Mouse (Mus musculus) WW6 (cell line): ENCODE results near the gene Vps51.

Experiments used
- DNase-seq: peaks from one replicate; pipeline ENCODE4 v3.0.0-alpha.2; 2013; ENCODE audit warnings: low read depth, low spot score

Vps51 gene

DNA sequence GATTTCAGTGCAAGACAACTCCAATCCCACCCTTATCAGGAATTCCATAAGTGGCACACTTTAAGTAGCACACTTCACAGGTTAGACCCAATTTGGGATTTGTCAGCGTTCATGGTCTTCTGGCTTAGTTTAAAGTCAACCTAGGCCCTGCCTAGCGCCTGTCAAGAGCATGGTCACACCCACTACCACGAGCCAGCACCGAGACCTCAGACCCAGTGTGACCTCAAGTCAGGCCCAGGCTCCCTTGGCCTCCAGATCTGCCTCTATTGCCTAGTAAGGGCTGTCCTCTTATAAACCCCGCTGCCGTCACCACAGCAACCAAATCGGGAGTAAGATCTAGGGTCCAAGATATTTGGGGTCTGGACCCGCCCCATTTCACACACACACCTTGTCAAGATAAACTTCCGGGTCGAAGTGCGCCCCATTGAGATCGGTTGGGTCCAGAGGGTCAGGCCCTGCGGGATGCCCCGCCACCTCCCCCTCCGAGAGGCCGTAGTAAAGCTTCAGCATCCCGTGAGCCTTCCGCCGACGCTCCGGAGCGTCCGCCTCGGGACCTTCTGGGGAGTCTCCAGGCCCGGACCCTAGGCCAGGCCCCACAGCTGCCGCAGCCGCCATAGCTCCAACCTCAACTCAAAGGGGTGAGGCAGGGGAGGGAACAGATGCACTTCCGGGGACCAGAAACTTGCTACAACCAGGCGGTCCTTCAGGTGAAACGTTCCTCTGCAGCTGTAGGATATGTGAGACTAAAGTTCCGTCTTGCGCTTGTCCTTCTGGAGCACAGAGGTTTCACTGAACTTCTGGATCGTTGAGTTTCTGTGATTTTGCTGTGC is at the start of gene Vps51:
TSS of gene Vps51 (minus strand) at position 668 of the 830 bp plus-strand sequence.
- peak; percentile 72 for DNase-seq

DNA sequence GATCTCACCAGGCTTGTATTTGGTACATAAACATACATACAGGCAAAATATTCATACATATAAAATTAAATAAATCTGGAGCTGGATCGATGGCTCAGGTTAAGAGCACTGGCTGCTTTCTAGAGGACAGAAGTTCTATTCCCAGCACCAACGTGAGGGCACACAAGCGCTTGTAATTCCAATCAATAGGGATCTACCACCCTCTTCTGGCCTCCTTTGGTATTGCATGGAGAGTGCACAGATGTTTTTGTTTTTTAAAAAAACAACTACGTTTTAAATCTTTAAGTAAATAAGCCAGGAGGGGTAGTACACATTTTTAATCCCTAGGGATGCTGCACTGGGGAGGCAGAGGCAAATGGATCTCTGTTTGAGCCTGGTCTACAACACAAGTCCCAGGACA is 49.3 kb upstream of the Vps51 start:
- DNase-seq = peak; percentile 34

DNA sequence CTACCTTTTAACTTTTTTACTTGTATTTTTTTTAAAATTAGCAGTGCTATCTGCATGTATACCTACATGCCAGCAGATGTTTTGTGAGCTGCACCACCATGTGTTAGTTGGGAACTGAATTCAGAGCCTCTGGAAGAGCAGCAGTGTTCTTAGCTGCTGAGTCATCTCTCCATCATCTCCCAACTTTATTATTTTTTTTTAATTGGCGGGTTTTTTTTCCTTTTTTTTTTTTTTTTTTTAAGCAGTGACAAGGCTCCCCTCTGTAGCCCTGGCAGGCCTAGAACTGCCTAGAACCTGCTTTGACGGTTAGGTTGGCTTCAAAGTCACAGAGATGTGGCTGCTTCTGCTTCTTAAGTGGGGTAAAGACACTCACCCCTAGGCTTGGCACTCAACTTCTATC is 47.9 kb upstream of the Vps51 start:
- no peak for DNase-seq

GRCm38 (mm10) chr19:6123330-6123729 is 46.3 kb upstream of the Vps51 start:
- no peak for DNase-seq

GRCm38 (mm10) chr19:6121761-6122160 is 44.7 kb upstream of the Vps51 start:
- no peak for DNase-seq

- DNase-seq = no peak
Observed at GRCm38 (mm10) chr19:6118677-6119185, 41.7 kb upstream of the Vps51 start.

DNA sequence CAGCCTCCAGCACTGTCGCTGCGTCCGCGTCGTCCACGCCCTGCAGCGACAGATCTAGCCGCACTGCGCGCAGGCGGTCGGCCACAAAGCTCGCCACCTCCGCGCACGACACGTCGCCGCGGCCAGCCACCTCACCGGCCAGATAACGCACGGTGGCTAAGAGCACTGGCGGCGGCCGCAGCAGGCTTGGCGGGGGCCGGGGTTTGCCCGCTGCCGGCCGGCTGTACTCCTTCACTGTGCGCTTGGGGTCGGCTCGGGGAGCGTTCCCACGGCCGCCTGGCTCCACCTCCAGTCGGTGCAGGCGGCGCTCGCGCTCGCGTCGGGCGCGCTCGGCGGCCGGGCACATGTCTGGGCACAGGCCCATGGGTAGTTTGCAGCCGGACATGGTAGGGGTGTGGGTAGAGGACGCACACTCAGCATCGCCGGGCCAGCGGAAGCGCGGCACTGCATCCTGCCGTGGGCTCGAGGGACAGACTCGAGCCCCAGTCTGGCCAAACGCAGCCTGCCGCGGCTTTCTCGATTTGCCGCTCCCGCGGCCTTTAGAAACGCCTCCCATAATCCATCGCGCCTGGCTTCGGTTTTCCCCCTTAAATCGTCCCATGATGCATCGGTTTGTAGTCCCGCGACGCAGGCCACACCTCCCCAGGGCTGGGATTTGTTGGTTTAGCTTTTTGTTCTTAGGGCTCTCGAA is 41.1 kb upstream of the Vps51 start, which contains the start of gene Sac3d1:
TSS of gene Sac3d1 (minus strand) at position 665 of the 691 bp plus-strand sequence.
- peak; percentile 82 for DNase-seq

- no peak for DNase-seq
Observed at GRCm38 (mm10) chr19:6117346-6117985, 40.4 kb upstream of the Vps51 start.

DNA sequence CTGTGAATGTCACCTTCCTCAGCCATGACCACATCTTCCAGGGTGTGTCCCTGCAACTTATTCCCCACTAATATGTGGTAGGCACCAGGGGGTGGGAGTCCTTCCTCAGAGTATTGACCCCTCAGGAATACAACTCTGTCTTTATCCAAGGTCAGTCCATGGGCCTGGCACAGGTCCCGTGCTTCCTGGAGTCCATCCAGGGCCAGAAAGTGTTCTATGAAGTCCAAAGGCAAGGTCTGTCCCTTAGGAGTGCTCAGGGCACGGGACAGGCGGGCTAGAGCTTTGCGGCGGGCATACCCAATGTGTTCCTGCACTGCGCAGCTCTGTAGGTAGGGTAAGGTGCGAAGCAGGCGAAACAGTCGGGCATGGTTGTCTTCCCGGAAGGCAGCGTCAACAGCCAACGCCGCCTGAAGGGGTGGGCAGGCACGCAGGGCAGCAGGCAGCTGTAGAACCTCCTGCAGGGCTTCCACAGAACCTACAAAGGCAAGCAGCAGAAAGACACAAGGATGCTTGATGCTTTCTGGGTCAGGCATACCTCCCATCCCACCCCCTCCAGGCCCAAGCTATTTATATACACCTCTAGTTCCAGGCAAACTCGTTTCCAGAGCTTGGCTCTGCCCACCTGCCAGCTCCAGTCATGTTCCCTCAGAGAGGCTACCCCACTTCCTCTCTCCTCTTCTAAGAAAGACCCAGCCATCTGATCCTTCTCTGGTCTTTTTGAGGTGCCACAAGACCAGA is 39.3 kb upstream of the Vps51 start:
- DNase-seq = no peak

DNA sequence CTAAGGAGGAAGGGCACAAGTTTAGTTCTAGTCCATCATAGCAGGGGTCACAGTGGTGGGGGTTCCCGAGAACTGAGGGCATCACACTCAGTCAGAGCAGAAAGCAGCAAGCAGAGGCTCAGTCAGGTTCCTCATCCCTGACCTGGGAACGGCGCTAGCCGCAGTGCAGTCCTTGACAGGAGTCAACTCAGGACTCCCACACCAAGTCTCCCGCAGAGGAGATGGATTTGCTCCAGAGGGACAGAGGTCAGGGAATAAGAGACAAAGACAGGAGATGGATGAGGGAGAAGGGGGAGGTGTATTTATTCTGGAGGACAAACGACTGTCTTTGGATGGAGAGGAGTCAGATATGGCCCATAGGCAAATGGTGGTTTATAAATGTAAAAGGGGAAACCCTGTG is 36.1 kb upstream of the Vps51 start:
- DNase-seq = no peak

GRCm38 (mm10) chr19:6105586-6105985 is 28.6 kb upstream of the Vps51 start, which contains the start of gene Naaladl1:
Gene Naaladl1, plus strand, starts transcription at chr19:6105782.
- no peak for DNase-seq

DNA sequence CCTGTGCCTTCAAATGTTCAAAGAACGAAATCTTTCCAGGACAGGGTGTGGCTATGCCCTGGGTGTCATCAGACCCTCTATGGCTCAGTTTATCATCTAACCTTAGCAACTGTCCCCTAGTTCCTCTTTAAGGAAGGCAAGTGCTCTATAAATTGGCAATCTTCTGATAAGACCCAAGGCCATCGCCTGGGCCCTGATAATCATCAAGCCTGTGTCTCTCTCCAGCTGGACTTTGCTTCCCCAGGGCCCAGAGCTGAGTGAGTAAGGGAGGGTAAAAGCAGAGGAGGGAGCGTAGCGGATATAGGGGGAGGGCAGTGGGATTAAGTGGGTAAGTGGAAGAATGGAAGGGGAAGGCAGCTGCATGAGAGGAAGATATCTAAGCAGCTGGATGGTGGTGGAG is 27.4 kb upstream of the Vps51 start:
- no peak for DNase-seq

DNA sequence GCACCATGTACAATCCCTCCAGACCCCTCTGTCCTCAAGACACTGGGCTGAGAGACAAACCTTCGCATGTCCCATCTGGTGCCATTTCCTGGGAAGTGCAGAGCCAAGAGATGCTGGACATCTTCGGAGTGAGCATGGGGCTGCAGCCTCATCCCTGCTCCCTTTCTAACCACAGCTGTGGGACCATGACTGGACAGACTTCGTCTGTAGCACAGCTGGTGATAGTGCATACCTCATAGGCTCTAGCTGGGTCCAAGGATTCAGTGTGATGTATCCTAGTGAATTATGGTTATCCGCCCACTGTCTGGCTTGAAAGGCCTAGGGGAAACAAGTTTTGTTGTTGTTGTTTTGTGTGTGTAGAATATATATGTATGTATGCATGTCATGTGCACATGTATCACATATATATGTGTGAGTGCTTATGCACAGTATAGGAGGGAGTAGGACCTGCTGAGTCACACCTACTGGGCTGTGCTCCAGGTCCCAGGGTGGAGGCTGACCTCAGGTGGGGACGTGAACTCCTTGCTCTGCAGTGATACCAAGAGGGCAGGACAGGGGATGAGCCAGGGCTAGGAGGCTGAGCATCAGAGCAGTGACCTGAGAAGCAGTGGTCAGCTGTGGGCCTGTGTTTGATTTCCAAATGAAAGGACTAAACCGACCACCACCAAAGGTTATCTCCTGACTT is 25.3 kb upstream of the Vps51 start:
- DNase-seq = no peak

DNA sequence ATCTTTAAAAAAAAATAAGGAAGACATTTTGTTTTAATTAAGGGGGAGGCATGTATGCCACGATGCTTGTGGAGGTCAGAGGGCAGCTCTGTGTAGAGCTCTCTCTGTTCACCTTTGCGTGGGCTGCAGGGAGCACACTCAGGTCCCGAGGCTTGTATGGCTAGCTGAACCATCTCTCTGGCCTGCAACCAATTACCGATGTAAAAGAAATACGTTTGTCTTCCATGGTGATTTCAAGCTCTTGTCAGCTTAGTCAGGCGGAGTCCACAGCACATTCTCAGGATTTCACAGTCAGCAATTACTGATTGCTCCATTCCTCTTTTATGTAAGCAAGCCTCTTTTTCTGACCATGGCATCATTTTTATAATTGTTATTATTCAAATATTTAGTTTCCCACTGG is 24.2 kb upstream of the Vps51 start:
- no peak for DNase-seq

- DNase-seq = no peak
Observed at GRCm38 (mm10) chr19:6097847-6098246, 20.8 kb upstream of the Vps51 start.

GRCm38 (mm10) chr19:6094119-6094518 is 17.1 kb upstream of the Vps51 start, which contains the start of gene AC131692.1:
Gene AC131692.1, plus strand, starts transcription at chr19:6094419.
- no peak for DNase-seq

DNA sequence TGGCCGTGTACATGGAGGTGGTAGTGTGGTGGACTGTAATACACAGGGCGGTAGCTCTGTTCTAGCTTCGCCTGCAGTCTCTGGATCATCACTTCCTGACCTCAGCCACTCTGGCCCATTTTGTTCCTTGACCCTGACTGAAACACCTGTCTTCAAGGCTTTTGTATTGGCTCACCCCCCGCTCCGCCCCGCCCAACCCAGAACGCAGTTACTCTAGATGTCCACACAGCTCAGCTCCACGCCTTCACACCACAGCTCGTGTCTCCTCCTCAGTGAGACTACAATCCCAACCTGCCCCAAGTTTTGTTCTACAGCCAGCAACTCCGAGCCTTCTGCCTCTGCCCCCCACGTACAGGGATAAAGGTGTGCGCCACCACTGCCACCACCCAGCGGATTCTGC is 11.8 kb upstream of the Vps51 start:
- no peak for DNase-seq

GRCm38 (mm10) chr19:6085417-6085879 is 8.4 kb upstream of the Vps51 start:
- DNase-seq = peak; percentile 65

DNA sequence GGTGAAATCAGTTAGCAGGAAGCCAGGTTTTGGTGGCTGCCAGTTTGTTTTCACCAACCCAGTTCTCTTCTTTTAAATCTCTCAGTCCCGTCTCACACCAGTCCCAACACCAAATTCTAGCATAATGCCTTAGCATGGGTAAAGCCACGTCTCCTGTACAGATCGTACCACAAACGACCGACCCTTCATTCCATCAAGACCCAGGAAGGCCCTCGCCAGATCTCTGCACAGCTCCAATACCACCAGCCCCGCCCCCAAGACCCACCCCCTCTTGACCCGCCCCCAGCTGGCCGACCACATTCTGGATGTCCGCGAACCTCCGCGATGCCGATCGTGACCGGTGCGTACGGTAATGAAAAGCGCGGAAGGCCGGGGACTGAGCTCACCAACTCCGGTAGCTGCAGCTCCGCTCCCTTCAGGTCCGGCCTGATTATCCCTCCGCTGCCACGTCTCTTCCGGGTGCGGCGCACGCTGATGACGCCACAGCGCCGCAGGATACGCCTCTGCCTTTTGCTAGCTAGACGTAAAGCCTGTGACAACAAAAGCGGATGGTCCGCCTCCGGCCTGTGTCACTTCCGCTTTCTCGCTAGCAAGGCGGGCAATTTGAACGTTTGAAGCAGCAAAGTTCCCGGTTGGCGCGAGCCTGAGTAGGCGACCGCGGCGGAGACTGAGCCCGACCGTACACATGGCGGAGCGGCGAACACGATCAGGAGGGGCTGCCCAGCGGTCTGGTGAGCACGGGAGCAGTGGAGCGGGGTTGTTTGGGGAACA is 7.6 kb upstream of the Vps51 start, which contains the start of the genes Zfpl1 and Cdca5:
TSS of gene Zfpl1 (minus strand) at position 479 of the 771 bp plus-strand sequence.
TSS of gene Cdca5 (plus strand) at position 506 of the 771 bp plus-strand sequence.
- peak; percentile 98 for DNase-seq

DNA sequence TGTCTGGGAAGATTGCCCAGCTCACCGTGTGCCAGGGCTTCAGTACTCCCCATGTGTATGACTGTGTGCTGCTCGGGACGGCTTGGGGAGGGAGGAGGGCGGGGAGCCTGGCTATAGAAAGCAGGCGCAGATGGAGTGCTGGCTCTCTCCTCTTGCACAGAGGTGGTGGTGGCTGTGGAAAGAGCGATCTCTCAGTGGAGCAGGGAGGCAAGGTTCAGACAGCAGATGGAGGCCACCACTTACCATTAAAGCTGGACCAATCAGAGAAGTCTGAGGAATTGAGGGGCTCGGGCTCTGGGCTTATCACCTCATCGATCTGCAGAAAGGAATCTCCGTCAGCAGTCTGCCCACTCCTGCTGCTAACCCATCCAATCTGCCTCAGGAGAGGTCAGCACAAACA is 5.1 kb upstream of the Vps51 start, which contains the start of gene Gm28374:
TSS of gene Gm28374 (minus strand) at position 101 of the 400 bp plus-strand sequence.
- DNase-seq = no peak
